Mouse (Mus musculus) heart, embryonic 10.5 days (tissue): ENCODE measurements at regions not wholly inside any gene's neighbourhood (a gene's known extent, or its start where the extent isn't known, plus 50 kb on each side); places are given as distances from the start of the nearest gene placed in this dataset.
"Not testable (repeated sequence)": the region's sequence is repeated elsewhere in the genome, so short reads cannot be mapped to it uniquely, and the experiment has no call there.

Experiments used
- DNase-seq: peaks from one replicate; pipeline ENCODE4 v3.0.0-alpha.2; 2017; ENCODE audit warnings: low spot score
- H3K27ac ChIP-seq: fragments of 300-500 bp; sonication (generic); 2 replicates; pipeline ENCODE4 v1.5.1; 2016; ENCODE audit warnings: mild to moderate bottlenecking
- H3K27me3 ChIP-seq: fragments of 300-500 bp; sonication (generic); 2 replicates; pipeline ENCODE4 v1.6.1; 2016; ENCODE audit warnings: mild to moderate bottlenecking; ENCODE audit not compliant: poor library complexity, insufficient read depth, severe bottlenecking
- H3K36me3 ChIP-seq: fragments of 300-500 bp; sonication (generic); 2 replicates; pipeline ENCODE4 v1.6.1; 2016; ENCODE audit warnings: mild to moderate bottlenecking, moderate library complexity
- H3K4me1 ChIP-seq: fragments of 300-500 bp; sonication (generic); 2 replicates; pipeline ENCODE4 v1.6.1; 2016; ENCODE audit warnings: mild to moderate bottlenecking
- H3K4me3 ChIP-seq: fragments of 300-500 bp; sonication (generic); 2 replicates; pipeline ENCODE4 v1.5.1; 2016; ENCODE audit warnings: mild to moderate bottlenecking, moderate library complexity
- H3K9me3 ChIP-seq: fragments of 300-500 bp; sonication (generic); 2 replicates; pipeline ENCODE4 v1.6.1; 2016; ENCODE audit warnings: mild to moderate bottlenecking, moderate library complexity
- WGBS: fragments of 180-500 bp; shearing (Covaris S2); methylation state at CpG from one replicate; pipeline ENCODE4 v1.1.7; 2016; 5-methylcytosine and 5-hydroxymethylcytosine counted together

DNA sequence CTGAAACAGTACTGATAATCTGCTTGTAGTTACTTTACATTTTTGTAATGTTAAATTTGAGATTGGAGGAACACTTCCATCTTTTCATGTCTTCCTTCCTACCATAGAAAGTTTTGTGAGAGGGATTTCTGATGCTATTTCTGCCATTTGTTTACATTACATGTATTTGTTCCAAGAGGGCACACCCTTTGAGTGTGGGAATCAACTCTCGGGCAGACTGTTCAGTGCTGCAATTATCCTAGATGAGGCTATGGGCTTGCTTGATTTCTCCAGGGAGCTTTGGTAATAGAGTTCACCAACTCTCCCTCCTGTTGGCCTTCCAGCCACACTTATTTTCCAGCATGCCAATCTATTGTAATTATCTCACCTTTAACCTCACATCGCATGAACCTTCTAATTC, 52.4 kb downstream of the Gm13691 start:
- Histone ChIP-seq H3K4me1 (no peaks in the 10 kb centered on the region), H3K27me3 (no peaks in the 10 kb centered on the region), H3K27ac (no peak overlapping the region), H3K36me3 (no peaks in the 10 kb centered on the region), H3K4me3 (no peak overlapping the region), H3K9me3 (no peaks in the 10 kb centered on the region)
- no peak for DNase-seq
- 58% methylated on average over 2 of the region's 2 CpGs for WGBS

- 64% methylated on average over 9 of the region's 9 CpGs for WGBS
- DNase-seq: no peak
Measured at GRCm38 (mm10) chr2:84048398-84049140, 58.2 kb downstream of the Gm13691 start.

GRCm38 (mm10) chr2:84051883-84052331, 61.6 kb downstream of the Gm13691 start:
- WGBS: 15% methylated on average over 3 of the region's 3 CpGs
- Histone ChIP-seq H3K4me1 (peaks cover 5% of the 10 kb centered on the region; the same call in 1 of the 2 replicates), H3K27ac (peak overlapping the region; percentile 57; the same call in 1 of the 2 replicates), H3K9me3 (no peaks in the 10 kb centered on the region), H3K36me3 (no peaks in the 10 kb centered on the region), H3K27me3 (no peaks in the 10 kb centered on the region), H3K4me3 (no peak overlapping the region)
- DNase-seq: peak; percentile 83

More at GRCm38 (mm10) chr2:84048398-84049140, 58.2 kb downstream of the Gm13691 start:
- Histone ChIP-seq H3K27me3 (no peaks in the 10 kb centered on the region), H3K4me1 (peaks cover 5% of the 10 kb centered on the region; the same call in 1 of the 2 replicates), H3K4me3 (no peak overlapping the region), H3K36me3 (no peaks in the 10 kb centered on the region), H3K9me3 (no peaks in the 10 kb centered on the region), H3K27ac (no peak overlapping the region)

DNA sequence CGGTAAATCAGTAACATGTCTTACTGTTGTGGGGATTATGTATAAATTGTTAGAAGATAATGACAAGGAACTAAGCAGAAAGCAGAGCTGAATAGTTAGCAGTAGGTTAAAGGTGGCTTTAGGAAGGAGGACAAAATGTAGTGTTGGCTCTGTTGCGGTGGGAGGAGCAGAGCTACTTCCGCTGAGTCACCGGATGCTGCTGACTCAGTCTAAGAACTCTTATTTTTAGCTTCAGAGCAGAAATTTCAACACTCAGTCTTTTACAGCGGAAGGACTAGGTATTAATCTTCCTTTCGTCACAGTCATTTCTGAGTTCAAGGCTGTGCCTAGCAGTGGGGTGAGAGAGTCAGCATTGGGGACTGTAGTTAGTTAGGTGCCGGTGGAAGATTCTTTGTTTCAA, 68.9 kb downstream of the Gm13691 start:
- Histone ChIP-seq H3K27me3 (no peaks in the 10 kb centered on the region), H3K4me1 (no peaks in the 10 kb centered on the region; the same call in 1 of the 2 replicates), H3K9me3 (no peaks in the 10 kb centered on the region), H3K36me3 (no peaks in the 10 kb centered on the region), H3K27ac (no peak overlapping the region), H3K4me3 (no peak overlapping the region)
- 75% methylated on average over 7 of the region's 7 CpGs for WGBS
- no peak for DNase-seq

DNA sequence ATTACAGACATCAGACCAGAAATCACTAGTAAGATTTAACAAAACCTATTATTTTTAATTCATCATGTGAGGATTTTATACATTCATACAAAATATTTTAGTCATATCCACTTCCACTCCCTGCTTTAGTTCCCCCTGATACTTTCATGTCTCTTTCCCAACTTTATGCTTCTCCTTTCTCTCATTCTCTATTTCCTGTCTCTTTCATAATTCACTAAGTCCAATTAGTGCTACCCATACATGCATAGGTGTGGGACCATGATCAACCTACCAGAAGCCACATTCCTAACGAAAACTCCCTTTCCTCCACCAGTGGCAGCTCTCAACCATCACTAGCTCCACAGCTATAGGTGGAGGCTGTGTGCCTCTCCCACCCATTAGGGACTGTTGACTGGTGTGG, 70.9 kb downstream of the Gm13691 start:
- no peak overlapping the region for H3K4me3 ChIP-seq
- H3K9me3 ChIP-seq: no peaks in the 10 kb centered on the region
- H3K36me3 ChIP-seq: no peaks in the 10 kb centered on the region
- no peaks in the 10 kb centered on the region; the same call in 1 of the 2 replicates for H3K4me1 ChIP-seq
- whole genome bisulfite sequencing: 81% methylated on average over 1 of the region's 1 CpGs
- no peaks in the 10 kb centered on the region for H3K27me3 ChIP-seq
- no peak overlapping the region for H3K27ac ChIP-seq
- DNase-seq: no peak

DNA sequence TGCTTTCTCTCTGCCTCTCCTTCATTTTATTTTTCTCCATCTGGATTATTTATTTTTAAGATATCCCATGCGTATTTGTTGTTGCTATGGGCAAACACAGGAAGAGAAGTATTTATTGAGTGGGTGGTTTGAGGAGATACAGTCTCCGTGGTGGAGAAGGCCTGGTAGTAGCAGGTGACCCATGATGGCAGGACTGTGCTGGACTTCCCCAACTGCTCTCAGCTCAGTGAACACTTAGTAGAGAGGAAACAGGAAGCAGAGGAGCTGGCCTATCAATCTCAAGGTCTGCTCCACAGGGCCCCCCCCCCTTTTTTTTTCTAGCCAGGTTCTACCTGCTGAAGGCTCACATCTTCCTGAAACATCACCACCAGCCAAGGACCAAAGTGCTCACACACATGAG, 74.0 kb downstream of the Gm13691 start:
- Histone ChIP-seq H3K9me3 (no peaks in the 10 kb centered on the region), H3K27ac (no peak overlapping the region), H3K4me3 (no peak overlapping the region), H3K27me3 (no peaks in the 10 kb centered on the region), H3K4me1 (no peaks in the 10 kb centered on the region; the same call in 1 of the 2 replicates), H3K36me3 (no peaks in the 10 kb centered on the region)
- WGBS: 65% methylated on average over 2 of the region's 2 CpGs
- DNase-seq: no peak

DNA sequence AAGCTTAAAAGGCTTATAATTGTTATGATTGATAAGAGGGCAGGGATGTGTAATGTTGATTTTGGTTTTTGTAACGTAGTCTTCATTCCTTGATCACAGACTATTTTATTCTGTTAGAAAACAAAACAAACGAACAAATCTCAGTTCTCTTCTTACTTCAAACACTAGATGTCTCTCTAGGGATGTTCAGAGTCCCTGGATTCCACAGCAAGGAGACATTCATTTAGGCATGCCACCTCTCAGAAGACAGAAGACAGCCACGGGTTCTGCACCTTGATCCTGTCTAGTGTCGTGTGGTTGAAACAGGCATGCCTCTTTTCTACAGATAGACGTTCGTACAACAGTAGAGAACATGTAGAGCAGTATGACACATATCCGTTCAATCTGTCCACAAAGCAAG, 74.7 kb downstream of the Gm13691 start:
- H3K4me3 ChIP-seq: no peak overlapping the region
- DNase-seq: no peak
- no peaks in the 10 kb centered on the region for H3K27me3 ChIP-seq
- 55% methylated on average over 7 of the region's 7 CpGs for WGBS
- H3K36me3 ChIP-seq: no peaks in the 10 kb centered on the region
- no peak overlapping the region for H3K27ac ChIP-seq
- no peaks in the 10 kb centered on the region for H3K9me3 ChIP-seq
- H3K4me1 ChIP-seq: no peaks in the 10 kb centered on the region

- no peaks in the 10 kb centered on the region for H3K4me1 ChIP-seq
- H3K4me3 ChIP-seq: no peak overlapping the region
- H3K27me3 ChIP-seq: no peaks in the 10 kb centered on the region
- 58% methylated on average over 2 of the region's 2 CpGs for WGBS
- no peak for DNase-seq
- no peaks in the 10 kb centered on the region for H3K9me3 ChIP-seq
- no peaks in the 10 kb centered on the region for H3K36me3 ChIP-seq
- no peak overlapping the region for H3K27ac ChIP-seq
Measured at GRCm38 (mm10) chr2:84065749-84066148, 75.4 kb downstream of the Gm13691 start.

DNA sequence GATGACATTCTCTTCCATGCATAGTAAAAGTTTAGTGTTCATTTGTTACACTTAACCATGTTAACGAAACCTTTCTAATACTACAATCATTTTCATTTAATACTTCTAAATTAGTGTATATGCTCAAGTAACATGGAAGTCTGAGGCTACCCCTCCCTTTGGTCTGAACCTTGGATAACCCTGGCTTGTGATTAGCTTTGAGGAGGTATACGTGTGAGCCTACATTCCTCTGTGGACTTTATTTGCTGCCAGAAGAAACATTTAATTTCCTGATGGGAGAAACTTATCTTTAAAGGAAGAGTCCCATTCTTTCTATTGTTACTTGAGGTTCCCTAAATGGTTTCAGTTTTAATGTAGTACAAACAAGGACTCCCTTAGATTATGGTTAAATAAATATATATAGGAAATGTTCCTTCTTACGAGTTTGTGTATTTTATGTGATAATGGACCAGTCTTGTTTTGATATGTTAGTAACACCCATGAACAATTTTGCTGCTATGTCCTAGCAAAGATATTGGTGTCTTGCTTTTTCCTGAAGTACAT, 75.9 kb downstream of the Gm13691 start:
- Histone ChIP-seq H3K27me3 (no peaks in the 10 kb centered on the region), H3K4me3 (no peak overlapping the region), H3K27ac (no peak overlapping the region), H3K4me1 (no peaks in the 10 kb centered on the region), H3K36me3 (no peaks in the 10 kb centered on the region), H3K9me3 (no peaks in the 10 kb centered on the region)
- no peak for DNase-seq
- 72% methylated on average over 3 of the region's 3 CpGs for WGBS

DNA sequence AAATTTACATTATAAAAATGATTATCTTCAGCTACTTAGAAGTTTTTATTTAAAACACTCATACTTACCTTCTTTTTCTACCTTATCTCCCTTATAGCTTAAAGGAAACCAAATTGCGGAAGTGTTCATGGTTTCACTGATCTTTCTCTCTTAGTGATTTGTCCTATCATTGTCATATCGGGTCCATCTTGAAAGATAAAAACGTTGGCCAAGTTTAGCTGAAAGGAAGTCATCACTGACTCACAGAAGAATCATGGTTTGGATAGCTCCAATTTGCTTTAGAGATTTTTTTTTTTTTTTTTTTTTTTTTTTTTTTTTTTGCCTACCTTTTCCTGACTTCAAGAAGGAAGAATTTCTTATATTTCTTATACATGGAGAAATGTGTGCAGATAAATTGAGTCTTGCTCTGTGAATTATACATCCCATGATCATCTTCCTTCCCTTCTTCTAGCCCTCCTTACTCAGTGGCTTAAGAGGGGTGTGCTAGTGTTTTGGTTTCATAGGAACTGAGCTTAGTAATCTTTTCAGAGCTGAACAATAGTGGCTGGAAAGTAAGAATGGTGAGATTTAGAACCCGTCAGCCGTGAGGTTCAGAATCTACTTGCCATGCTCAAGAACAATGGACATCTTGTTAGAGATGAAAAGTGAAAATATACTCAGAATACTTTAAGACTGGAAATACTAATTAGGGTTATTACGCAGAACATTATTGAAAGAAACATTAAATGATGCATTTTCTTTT, 76.6 kb downstream of the Gm13691 start:
- Histone ChIP-seq H3K27me3 (no peaks in the 10 kb centered on the region), H3K36me3 (no peaks in the 10 kb centered on the region), H3K9me3 (no peaks in the 10 kb centered on the region), H3K27ac (no peak overlapping the region), H3K4me3 (no peak overlapping the region), H3K4me1 (no peaks in the 10 kb centered on the region)
- 71% methylated on average over 6 of the region's 6 CpGs for WGBS
- DNase-seq: no peak

- Histone ChIP-seq H3K9me3 (no peaks in the 10 kb centered on the region), H3K4me1 (no peaks in the 10 kb centered on the region), H3K4me3 (no peak overlapping the region), H3K27me3 (no peaks in the 10 kb centered on the region), H3K36me3 (no peaks in the 10 kb centered on the region), H3K27ac (no peak overlapping the region)
- DNase-seq: no peak
- 88% methylated on average over 4 of the region's 4 CpGs for WGBS
Measured at GRCm38 (mm10) chr2:84068617-84069016, 78.3 kb downstream of the Gm13691 start.

DNA sequence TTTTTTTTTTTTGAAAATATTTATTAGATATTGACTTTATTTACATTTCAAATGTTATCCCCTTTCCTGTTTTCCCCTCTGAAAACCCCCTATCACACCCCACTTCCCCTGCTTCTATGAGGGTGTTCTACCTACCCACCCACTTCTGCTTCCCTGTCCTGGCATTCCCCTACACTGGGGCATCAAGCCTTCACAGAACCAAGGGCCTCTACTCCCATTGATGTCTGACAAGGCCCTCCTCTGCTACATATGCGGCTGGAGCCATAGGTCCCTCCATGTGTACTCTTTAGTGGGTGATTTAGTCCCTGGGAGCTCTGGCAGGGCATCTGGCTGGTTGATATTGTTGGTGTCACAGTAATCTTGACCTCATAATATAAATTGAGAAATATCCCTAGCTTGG, 79.1 kb downstream of the Gm13691 start:
- H3K27ac ChIP-seq, H3K4me1 ChIP-seq, H3K36me3 ChIP-seq, H3K27me3 ChIP-seq, H3K9me3 ChIP-seq, H3K4me3 ChIP-seq, DNase-seq: not testable (repeated sequence)
- WGBS: 71% methylated on average over 1 of the region's 1 CpGs

DNA sequence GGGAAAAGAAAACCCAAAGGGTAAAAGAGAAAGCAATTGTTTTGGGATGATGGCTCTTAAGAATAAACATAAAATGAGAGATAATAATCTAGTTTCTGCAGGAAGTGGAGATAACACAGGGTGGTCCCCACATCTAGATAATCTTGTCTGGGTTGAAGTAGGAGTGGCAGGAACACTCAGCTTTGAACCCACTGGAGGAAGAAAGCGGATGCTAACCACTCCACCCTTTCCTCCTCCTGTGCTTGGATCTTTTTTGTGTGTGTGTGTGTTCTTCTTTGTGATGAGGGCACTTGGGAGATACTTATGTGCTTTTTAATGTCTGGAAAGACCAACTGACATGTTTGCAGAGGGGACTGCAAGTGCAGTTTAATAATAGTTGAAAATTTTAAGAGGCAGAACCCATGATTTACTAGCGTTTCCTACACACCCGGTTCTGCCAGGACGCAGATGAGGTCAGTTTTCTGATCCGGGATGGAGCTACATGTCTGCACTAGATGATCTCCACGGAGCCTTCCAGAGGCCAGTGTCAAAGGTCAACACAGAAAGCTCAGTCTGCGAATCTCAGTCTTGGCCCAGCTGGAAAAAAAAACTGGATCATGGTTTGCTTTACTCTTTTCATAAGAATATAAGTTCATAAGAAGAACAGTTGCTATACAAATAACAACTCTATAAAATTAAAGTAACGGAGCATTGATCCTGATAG, 82.7 kb downstream of the Gm13691 start:
- H3K36me3 ChIP-seq: no peaks in the 10 kb centered on the region
- H3K4me3 ChIP-seq: no peak overlapping the region
- no peaks in the 10 kb centered on the region for H3K4me1 ChIP-seq
- H3K27ac ChIP-seq: no peak overlapping the region
- no peak for DNase-seq
- WGBS: 69% methylated on average over 8 of the region's 8 CpGs
- H3K27me3 ChIP-seq: no peaks in the 10 kb centered on the region
- H3K9me3 ChIP-seq: no peaks in the 10 kb centered on the region
